Mouse (Mus musculus): ENCODE measurements around the gene Iqcf3.

The Iqcf3 gene

DNA sequence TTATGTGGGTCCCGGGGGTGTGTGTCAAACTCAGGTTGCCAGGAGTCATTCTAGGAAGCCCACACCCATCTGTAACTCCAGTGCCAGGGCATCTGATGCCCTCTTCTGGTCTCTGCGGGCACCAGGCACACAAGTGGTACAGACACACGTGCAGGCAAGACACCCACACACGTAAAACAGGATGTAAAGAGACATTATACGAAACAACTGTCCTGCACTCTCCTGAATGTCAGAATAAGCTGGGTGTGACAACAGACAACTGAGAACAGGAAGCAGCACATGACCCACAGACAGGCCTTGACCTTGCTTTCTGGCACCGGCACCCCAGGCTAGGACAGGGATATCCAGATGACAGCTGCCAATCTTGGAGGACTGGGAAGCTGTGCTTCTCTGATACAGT is 92.1 kb downstream of the Iqcf3 start:
- DNase-seq, result peak; percentile 25

GRCm38 (mm10) chr9:106467746-106468145 is 93.7 kb downstream of the Iqcf3 start:
- no peak for DNase-seq

DNA sequence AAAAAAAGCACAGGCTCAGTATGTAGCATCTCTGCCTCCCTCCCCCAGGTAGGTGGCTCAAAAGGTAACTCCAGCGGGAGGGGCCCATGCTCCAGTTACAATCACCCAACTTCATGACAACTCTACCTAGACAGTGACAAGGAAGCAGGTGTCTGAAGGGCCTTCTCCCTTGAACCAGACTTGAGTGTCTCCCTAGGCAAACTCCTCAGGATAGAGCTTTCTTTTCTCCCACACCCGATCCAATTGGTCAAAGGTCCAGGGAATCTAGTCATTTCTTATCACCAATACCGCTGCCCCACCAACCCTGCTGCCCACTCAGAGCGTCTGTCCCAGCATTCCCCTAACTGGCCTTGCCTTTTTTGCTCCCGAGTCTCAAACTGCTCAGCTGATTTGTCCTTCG is 94.7 kb downstream of the Iqcf3 start:
- DNase-seq, result peak; percentile 32

GRCm38 (mm10) chr9:106465571-106466200 is 95.7 kb downstream of the Iqcf3 start, which contains the start of gene Gpr62:
Gene Gpr62, minus strand, starts transcription at chr9:106465938.
- peak; percentile 81 for DNase-seq

- DNase-seq, result peak; percentile 90
These were observed 96.5 kb downstream of the Iqcf3 start for GRCm38 (mm10) chr9:106464751-106465541.

DNA sequence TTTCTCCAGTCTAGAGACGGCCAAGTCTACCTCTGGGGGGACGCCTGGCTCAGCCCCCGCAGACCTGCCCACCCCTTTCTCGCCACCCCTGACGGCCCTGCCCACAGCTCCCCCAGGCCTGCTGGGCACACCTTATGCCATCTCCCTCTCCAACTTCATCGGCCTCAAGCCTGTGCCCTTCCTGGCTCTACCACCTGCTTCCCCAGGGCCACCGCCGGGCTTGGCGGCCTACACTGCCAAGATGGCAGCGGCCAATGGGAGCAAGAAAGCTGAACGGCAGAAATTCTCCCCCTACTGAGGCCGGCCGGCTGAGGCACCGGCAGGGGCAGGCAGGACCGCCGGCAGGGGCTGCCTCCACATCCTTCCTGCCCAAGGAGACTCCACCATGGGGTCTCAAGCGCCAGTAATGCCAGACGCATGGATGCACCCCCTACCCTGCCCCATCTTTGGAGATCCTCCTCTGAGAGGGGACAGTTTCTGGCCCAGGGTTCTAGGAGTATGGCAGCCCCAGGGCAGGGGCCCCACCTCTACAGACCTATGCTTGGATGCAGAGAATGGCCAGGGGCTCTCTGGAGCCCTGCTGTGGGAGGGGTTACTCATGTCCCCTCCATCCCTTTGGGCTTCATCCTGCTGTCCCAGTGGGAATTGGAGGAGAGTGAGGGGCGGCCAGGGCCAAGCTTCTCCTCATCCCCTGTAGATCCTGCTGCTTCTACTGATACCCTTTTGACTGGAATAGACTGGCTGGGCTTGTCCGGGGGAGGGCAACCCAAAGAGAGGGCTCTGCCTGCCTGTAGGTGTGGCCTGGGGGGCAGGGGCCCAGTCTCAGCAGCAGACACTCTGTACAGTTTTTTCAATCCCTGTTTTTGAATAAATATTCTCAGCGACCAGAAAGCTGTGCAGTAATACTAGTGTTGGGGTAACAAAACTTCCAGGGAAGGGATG is 98.0 kb downstream of the Iqcf3 start:
- DNase-seq, result peak; percentile 84

DNA sequence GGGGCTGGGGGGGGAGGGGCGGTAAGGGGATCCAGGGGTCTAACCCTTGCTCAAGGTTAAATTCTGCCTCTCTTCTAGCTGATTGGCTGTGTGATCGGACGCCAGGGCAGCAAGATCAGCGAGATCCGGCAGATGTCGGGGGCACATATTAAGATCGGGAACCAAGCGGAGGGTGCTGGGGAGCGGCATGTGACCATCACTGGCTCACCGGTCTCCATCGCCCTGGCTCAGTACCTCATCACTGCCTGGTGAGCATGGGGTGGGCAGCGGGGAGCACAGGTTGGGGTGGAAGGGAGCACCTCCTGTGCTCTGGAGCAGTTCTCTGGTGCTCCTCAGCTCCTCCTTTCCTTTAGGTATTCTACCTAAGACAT is 99.0 kb downstream of the Iqcf3 start:
- peak; percentile 48 for DNase-seq

GRCm38 (mm10) chr9:106461641-106462429 is 99.6 kb downstream of the Iqcf3 start:
- DNase-seq, result peak; percentile 61

GRCm38 (mm10) chr9:106461026-106461415 is 100.4 kb downstream of the Iqcf3 start:
- peak; percentile 56 for DNase-seq

DNA sequence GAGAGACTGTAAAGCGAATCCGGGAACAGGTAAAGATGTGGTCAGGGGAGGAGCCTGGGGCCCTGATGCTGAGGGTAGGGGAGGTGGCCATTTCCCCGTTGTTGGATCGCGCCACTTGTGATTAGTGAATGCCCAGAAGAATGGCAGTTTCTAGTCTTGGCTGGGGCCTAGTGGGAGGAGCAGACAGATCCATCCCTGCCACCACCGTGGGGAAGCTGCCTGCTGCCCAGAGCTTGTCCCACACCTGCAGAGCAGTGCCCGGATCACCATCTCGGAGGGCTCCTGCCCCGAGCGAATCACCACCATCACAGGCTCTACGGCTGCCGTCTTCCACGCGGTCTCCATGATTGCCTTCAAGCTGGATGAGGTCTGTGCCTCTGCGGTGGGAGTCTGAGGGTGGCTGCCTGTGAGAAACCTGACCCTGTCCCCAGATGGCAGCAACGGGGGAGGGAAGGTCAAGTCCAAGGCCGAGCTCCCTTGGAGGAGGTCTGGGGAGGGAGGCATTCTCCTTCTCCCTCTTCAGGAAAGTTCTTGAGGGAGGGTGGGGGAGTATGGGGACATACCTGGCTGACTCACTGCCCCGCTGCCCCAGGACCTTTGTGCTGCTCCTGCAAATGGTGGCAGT is 100.9 kb downstream of the Iqcf3 start:
- DNase-seq, result peak; percentile 79

DNA sequence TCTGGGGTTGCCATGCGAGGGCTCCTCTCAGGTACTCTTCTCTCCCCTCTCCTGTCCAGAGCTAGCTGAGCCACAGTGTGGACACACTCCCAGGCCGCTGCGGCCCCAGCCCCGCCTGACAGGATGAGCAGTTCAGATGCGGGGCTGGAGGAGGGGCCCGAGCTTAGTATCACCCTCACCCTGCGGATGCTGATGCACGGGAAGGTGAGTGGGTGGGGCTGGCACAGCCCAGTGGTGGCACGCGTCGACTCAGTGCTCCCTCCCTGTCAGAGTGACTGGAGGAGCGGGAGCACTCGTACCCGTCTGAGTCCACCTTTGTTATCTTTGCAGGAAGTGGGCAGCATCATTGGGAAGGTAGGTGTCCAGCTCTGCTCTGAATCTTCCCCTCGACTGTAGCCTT is 101.5 kb downstream of the Iqcf3 start:
- DNase-seq, result peak; percentile 60

DNA sequence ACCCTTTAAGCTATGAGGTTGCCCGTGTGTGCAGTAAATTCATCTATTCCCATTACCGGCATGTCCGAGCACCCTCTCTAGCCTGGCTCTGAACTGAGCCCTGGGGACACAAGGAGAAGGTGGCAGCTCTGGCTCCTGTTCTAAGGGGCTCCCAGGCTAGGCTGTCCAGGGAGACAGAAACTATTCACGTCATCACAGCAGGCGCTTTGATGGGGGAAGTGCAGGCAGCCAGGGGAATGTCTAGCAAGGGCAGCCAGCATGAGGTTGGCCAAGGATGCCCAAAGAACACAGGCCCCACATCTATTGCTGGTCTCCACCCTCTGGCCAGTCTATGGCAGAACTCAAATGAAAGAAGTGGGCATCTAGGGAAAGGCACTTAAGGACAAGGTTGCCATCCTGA is 103.5 kb downstream of the Iqcf3 start:
- DNase-seq, result peak; percentile 35

DNA sequence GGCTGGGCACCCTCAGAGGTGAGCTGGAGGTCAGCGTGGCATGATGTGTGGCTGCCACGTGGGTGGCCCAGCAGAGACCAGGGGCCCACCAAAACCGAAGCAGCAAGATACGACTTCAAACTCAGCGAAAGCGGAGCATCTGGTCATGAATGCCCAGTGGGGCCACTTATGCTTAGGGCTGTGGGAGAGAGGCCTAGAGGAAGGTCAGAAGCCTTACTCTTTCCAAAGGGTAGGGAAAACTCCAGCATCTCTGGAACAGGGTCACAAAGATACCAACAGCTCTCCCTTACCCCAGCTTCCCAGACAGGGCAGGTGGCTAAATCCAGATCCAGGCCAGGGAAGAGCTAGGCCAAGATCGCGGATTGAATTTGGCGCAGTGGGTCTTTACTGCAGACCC is 104.3 kb downstream of the Iqcf3 start:
- DNase-seq, result peak; percentile 29

GRCm38 (mm10) chr9:106456325-106457162 is 104.9 kb downstream of the Iqcf3 start:
- DNase-seq, result peak; percentile 35

GRCm38 (mm10) chr9:106454888-106455681 is 106.3 kb downstream of the Iqcf3 start:
- DNase-seq, result peak; percentile 36

DNA sequence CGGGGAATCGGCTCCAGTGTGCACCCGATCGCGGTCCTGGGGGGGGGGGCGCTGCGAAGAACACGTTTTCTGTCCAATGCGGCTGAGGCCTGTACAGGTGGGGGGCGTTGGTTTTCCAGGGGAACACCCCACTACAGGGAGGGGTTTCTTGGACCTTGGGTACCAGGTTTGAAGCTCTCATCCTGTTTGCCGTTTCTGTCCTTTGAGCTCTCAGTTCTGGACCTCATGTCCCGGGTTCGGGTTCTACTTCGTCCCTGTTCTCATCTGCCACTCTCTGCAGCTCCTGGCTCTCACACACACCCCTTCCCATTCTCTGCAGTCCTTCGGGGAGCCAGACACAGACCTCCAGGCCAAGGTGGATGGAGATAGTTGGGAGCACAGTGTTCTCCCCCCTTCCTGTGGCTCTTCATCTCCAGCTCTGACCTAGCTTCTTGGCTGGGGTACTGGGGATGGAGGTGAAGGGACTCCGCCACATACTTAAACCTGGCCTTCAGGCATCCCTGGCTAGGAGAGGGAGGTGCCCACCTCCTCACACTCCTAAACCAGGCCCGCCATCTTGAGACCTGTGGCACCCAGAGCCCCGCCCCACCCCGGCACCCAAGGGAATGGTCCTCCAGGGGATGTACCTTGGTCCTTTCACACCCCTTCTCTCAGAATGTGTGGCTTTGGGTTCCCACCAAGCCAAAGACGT is 107.2 kb downstream of the Iqcf3 start:
- peak; percentile 57 for DNase-seq

GRCm38 (mm10) chr9:106453271-106454070 is 108.0 kb downstream of the Iqcf3 start, which contains the start of gene Pcbp4:
Gene Pcbp4, plus strand, starts transcription at chr9:106453291.
- peak; percentile 75 for DNase-seq
